Mouse (Mus musculus): ENCODE data around the gene Mbd5.
"Not testable (repeated sequence)": the region's sequence is repeated elsewhere in the genome, so short reads cannot be mapped to it uniquely, and the experiment has no call there.

Gene Mbd5

DNA sequence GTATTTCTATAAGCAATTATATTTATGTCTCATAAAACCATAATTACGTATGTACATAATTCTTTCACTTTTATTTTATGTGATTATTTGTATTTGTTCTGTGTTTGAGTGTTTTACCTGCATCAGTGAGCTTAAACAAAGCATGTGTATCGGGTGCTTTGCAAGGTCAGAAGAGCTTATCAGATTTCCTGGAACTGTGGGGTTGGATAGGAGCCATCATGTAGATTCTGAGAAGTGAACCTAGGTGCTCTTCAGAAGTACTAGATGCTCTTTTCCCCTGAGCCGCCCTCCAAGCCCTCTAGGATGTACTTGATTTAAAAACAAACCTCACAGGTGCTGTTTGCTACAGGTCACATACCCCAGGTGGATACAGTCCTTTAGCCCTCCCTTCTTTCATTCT lies 227.7 kb downstream of the Mbd5 start:
- no peak for DNase-seq

DNA sequence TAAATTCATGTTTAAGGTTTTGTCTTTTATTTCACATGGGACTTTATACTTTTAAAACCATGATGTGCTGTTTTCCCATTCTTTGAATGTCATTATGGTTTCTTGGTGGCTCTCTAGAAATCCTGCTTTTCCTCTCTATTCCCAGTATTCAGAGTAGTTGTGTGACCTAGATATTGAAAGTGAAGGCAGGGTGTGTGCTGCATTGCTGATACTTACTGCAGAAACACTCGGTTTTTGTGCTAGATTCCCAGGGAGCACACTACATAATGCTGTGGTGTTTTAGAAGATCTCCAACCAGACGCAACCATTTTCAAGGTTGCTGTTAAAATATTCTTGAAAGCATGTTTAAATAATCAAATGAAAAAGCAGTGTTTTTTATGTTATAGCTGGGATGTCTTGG lies 241.7 kb downstream of the Mbd5 start:
- no peak for DNase-seq

DNA sequence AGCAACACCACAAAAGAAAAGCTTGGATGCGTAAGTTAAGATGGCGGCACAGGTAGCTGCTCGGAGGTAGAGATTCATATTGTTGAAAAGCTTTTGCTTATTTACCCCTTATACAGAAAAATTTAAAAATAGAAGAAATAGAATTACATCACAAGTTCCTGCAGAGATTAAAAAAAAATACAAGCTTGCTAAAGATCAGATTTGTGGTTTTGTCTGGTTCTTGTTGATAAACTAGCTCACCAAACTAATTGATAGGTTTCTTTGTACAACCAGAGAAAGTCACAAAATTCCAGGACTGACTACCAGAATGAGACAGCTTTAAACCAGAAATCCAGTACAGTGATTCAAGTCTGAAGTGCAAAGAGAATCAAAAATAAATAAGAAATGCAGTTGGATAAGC lies 242.4 kb downstream of the Mbd5 start:
- DNase-seq = no peak

- no peak for DNase-seq
Measured at GRCm38 (mm10) chr2:49204081-49204480, 254.8 kb downstream of the Mbd5 start.

DNA sequence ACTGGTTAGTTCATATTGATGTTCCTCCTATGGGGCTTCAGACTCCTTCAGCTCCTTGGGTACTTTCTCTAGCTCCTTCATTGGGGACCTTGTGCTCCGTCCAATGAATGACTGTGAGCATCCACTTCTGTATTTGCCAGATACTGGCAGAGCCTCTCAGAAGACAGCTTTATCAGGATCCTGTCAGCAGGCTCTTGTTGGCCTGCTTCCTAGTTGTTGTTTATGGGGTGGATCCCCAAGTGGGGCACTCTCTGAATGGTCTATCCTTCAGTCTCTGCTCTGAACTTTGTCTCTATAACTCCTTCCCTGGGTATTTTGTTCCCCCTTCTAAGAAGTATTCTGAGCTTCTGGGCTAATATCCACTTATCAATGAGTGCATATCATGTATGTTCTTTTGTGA lies 256.4 kb downstream of the Mbd5 start:
- DNase-seq = not testable (repeated sequence)

- DNase-seq = peak in 1 of 2 experiments; percentile 8
Measured at GRCm38 (mm10) chr2:49209349-49209748, 260.0 kb downstream of the Mbd5 start.

DNA sequence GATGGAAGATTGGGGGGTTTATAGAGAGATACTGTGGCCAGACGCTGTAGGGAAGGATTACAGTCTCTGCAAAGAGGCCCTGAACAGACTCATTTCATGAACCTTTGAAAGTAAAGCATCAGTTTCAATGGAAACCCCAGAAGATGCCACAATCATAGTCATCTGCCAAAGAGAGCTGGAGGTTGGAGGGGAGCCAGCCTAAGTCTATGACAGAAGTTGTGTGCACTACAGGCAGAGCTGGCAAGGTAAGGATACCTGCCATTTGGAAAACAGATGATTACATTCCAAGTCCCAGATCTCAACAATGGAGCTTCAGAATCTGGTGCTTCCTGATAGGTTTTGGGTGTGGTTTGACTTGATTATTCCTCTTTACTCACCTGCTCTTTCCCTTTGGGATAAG lies 261.1 kb downstream of the Mbd5 start:
- DNase-seq = peak; percentile 49 to 64

DNA sequence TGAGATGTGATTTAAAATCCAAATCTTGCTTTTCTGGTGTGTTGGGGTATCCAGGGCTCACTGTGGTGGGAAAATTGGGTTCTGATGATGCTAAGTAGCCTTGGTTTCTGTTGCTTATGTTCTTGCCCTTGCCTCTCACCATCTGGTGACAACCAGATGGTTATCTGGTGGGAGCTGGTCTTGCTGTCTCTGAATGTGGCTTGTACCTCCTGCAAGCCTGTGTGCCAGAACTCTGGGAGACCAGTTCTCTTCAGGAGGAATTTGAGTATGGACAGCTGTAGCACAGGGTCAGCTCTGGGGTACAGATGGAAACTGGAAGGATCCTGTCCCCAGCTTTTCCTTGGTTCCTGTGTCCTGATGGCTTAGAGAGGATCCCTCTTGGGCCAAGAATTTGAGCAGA lies 280.4 kb downstream of the Mbd5 start:
- DNase-seq = no peak

- no peak for DNase-seq
Measured at GRCm38 (mm10) chr2:49234064-49234463, 284.8 kb downstream of the Mbd5 start.

- DNase-seq = no peak
Measured at GRCm38 (mm10) chr2:49241715-49242114, 292.4 kb downstream of the Mbd5 start.

DNA sequence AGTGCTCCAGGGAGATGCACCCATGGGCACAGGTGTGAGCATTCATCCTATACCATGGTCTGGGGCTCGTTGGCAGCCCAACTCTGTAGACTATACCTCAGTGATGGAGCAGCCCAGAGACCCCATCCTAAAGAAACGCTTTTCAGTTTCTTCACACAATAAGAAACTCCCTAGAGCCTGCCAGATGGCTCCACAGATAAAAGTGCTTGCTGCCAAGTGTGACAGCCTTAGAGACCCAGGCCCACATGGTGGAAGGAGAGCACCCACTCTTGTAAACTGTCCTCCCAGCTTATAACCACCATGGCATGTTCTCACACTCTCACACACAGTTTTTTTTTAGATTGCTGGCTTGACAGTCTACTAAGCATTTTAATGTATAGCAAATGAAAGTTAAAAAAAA lies 314.8 kb downstream of the Mbd5 start:
- no peak for DNase-seq

GRCm38 (mm10) chr2:49272295-49272967 lies 323.1 kb downstream of the Mbd5 start:
- no peak for DNase-seq

DNA sequence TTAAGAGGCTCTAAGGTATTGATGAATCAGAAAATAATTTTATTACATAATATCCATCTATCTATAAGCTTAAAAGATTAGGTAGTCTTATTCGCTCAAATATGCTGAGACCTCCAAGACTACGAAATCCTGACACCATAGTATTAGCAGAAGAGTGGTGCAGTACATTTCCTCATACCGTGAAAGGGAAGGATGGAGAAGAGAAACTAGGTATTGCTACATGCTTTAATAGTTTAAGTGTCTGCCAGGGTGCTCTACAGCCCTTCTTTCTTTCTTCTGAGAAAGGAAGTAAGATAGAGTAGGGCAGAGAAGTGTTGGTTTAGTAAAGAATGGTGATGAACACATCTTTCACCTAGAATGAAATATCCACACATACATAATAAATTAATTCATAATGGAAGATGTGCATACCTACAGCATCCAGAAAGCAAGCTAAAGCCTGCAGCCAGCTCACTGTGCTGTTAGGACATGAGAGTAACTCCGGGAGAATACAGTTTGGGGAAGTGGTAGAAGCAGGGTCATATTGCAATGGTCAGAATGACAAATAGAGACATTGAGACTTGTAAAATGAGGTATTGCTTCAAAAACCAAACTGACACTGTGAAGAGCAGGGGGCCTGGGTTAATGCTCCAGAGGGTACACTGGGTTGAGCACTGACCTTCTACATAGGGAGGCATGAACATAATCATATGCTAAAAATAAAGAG lies 326.9 kb downstream of the Mbd5 start:
- DNase-seq = no peak

GRCm38 (mm10) chr2:49280496-49280895 lies 331.2 kb downstream of the Mbd5 start:
- DNase-seq = no peak

DNA sequence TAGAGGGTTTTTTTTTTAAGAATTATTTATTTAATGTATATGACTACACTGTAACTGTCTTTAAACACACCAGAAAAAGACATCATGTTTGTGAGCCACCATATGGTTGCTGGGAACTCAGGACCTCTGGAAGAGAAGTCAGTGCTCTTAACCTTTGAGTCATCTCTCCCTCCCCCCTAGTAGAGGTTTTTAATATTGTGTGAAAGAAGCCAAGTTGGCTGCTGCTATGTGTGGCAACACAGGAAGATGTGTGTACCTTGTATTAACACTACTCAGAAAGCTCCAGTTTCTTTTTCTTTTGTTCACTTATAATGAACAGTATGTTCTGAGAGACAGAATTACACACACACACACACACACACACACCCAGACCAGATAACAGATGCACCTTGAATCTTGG lies 334.3 kb downstream of the Mbd5 start:
- peak; percentile 20 to 45 for DNase-seq

GRCm38 (mm10) chr2:49286965-49287364 lies 337.7 kb downstream of the Mbd5 start:
- DNase-seq = no peak

DNA sequence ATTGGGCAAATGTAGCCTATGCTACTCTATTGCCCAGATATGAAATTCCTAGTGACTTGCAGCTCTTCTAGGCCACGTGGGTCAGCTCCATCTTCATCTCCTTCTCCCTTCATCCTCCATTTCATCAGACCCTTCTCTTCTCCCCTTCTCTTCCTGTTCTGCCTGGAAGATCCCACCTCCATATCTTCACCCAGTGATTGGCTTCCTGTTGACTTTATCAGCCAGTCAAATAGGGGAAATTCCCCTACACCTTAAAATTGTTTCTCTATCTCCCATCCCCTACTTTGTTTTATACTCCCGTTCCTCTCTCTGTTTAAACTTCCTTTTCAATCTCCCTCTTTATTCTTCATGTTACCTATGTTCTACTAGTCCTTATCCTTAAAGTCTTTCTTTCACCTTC lies 342.4 kb downstream of the Mbd5 start:
- DNase-seq = no peak

- DNase-seq = peak; percentile 92
Measured at GRCm38 (mm10) chr2:49312629-49313447, 363.5 kb downstream of the Mbd5 start.

DNA sequence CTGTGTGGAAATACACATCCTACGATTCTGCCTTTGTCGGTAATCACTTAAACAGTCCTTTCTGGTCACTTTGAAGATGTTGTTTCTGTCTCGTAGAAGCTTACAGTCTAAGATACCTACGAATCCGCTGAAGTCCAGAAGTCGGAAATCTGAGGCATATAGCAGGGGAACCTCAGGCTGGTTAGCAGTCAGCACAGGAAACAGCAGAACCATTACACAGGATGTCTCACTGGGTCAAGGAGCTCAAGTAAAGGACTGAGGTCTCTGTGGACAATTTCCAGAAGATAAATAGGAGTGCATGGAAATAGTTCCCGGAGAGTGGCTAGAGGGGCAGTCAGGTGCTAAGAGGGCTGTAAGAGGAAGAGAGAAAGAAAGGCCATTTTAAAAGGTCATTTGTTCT lies 384.3 kb downstream of the Mbd5 start:
- DNase-seq = no peak

DNA sequence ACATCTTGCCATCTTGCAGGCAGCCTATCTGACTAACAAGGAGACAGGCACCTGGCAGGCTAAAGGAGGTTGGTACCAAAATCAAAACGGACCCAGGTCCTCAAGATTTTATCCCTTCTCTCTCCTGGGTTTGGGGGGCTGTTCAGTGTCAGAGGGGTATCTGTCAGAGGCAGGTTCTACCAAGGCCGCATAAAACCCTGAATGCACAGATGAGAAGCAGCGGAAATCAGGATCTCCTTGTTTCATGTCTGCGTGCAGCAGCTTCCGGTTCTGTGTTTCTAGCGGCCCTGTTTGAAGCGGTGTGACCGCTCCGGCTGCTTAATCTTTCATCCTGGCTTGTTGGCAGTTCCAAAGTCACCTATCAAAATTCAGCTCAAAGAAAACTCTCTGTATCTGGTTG lies 386.0 kb downstream of the Mbd5 start:
- DNase-seq = no peak

DNA sequence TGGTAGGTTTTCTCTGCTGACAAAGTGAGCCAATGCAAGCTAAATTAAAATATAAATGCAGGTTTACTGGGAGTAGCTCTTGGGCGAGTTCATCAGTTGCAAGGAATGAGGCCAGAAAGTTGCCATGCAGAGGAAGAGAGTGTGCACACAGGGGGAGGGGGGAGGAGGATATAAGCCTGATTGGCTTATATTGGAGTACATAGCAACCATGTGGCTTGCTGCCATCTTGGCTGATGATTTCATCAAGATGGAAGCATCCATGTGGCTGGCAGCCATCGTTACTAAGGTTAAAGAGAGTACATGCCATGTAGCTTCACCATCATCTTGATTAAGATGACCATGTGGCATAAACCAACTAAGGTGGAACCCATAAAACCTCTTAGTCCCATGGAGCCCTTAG lies 395.0 kb downstream of the Mbd5 start:
- peak; percentile 45 to 67 for DNase-seq

DNA sequence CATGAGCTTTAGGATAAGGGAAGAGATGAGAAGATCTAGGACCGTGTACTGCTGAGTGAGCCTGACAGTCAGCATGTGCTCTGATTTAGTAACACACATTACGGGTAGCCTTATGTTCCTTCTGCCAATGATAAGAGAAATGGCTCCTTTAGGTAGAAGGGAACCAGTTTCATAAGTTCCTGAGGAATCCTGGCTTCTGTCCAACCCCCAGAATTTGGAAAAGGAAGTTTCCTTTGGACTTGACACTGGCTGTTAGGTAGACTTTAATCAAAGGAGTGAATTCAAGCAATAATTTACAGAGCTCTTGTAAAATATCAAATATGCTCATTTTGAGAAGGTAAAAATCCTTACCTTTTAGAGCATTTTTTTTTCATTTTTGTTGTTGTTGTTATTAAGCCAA lies 396.5 kb downstream of the Mbd5 start:
- DNase-seq = no peak

- DNase-seq = peak; percentile 27 to 55
Measured at GRCm38 (mm10) chr2:49349813-49350212, 400.5 kb downstream of the Mbd5 start.

- no peak for DNase-seq
Measured at GRCm38 (mm10) chr2:49350852-49351251, 401.5 kb downstream of the Mbd5 start.
